Mouse (Mus musculus) MN1 (cell line): ENCODE results near the gene Lamp1.

Experiments used
- DNase-seq: peaks from one replicate; pipeline ENCODE4 v3.0.0-alpha.2; 2016; ENCODE audit warnings: low spot score

The Lamp1 gene

DNA sequence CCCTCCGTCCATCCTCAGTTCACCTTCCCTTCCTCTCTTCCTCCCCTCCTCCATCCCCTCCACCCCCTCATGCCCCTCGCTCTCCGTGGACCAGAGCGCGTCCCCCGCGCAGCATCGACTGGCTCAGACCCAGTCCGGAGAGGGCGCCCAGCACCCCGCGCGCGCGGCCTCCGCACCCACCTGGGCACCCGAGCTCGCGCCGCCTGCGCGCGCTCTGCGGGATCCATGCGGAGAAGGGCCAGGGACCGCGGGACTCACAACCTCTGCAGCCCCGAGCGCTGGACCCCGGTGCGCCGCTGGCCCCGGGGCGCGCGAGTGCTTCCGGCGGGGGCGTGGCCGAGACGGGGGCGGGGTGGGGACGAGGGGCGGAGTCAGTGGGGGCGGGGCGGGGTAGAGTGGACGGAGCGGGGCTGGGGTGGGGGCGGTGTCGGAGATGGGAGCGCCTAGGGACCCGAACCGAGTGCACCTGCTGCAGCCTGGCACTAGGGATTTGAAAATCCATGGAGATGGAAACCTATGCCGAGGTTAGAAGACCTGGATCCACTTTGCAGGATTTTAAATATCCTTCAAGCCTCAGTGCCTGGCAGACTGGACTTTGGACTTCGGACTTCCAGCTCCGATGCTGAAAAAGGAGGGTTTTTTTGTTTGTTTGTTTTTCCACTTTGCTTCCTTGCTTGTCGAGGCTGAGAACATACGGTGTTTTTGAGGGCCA is 41.5 kb downstream of the Lamp1 start, which contains the start of gene Grtp1:
Grtp1 (minus strand) TSS at position 320 of the 712 bp plus-strand sequence.
- DNase-seq, result no peak

DNA sequence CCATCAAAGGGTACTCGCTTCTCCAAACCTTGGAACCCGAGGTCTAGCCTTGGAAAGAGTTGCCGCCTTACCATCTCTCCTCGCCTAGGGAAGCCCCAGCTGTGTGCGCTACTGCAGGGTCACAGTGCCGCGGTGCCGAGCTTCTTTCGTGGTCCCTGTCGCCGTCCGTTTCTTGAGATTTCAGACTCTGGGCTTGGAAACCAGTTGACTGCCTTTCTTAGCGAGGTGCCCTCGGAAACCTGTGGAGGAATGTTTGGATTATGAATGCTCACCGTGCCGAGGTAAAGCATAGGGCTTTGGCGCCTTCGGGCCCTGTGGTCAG is 42.0 kb downstream of the Lamp1 start:
- DNase-seq, result no peak

DNA sequence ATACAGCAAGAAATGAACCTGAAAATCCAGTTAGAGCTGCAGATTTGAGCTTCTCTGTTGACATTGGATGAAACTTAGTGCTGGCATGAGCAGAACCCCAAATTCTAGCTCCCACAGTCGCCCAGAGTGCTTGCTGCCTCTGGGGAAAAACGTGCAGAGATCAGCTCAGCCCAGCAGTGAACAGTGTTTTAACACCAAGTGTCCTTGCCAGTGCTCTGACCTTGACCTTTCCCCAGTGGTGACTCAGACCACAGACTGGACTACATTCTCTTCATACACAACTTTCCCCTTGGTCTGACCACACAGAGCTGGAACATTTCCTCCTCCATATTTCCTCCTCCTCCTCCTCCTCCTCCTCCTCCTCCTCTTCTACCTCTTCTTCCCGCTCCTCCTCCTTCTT is 43.1 kb downstream of the Lamp1 start:
- DNase-seq, result no peak

DNA sequence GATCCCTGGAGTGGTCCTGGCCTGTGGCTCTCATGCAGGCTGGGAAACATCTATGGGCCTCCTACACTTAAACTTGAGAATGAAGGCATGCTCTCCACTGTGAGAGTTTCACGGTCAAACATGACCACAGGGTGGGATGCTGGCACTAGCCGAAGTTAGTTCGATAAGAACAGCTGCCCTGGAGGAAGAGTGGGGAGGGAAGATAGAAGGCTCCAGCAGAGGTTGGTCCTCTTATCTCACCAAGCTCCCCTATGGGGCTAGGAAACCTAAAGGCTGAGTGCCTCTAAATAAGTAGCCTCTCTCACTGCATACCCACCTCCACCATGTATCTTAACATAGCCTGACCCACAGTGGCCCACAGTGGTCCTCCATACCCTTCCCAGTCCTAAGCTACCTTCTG is 43.8 kb downstream of the Lamp1 start:
- DNase-seq, result no peak

DNA sequence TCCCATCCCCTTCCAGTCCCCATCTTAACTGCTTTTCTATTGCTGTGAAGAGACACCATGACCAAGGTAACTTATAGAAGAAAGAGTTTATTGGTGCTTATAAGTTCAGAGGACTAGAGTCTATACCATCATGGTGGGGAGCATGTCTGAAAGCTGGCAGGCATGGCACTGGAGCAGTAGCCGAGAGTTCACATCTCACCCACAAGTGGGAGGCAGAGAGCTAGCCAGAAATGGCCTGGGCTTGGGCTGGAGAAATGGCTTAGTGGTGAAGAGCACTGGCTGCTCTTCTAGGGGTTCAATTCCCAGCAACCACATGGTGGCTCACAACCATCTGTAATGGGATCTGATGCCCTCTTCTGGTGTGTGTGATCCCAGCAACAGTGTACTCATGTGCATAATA is 44.5 kb downstream of the Lamp1 start:
- DNase-seq, result no peak

DNA sequence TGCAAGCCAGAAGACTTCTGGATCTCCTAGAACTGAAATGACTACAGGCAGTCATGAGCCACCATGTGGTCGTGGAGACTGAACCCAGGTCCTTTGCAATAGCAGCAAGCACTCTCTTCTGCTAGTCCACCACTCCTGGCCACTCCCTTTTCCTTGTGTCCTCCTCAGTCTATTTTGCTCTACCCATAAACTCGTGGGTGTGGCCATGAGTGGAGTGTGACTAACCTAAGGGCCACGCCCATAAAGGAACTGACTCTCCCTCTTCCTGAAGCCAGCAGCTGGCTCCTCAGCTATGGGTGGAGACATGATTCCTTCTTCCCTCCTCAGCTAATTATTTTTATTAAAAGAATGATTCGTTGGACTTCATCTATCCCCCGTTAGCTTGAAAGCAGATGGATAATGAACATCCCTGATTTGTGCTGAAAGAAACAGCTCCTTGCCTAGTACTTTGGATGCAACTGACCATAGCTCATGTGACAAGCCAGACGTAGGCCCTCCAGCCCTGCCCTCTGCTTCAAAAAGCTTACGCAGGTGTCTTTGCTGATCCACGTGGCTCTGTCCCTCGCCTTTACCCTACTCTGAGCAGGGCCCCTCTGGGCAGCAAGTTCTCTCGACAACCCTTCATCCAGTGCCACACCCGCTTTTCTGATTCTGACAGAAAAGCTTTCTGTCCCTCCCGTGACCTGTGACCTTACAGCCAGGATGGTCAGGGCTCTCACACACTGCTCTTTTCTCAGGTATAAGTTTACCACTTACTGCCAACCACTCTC is 45.6 kb downstream of the Lamp1 start:
- peak; percentile 34 for DNase-seq

DNA sequence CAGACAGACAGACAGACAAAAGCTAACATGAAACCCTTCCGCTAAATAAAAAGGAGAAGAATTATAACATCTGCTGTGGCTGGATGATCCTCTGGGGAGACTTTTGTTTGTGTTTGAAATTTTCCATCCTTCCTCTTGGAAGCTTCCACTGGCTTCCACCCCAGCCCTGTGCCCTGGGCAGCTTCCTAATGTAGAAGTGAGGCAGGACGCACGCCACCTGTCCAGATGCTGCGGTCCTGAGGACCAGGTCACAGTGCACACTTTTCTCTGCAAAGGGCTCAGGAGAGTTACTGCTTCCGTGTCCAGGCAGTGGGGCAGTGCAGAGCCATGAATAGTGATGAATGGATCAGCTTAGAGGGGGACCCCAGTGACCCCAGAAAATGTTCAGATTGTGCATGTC is 46.4 kb downstream of the Lamp1 start:
- no peak for DNase-seq

DNA sequence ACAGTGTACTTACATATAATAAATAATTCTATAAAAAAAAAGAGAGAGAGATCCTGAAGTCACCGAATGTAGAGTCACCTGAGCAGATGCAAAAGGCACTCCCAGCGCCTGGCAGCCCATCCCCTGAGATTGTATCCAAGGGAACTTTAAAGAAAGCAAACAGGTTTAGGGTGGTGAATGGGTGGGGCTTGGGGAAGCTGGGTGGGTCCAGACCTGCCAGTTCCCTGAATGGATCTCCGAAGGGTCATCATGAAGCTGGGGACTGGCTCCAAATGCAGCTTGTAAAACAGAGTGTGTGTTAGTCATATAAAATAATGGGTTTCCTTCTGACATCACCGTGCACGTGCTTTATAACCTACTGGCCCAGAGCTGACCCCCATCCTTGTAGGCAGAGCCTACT is 47.3 kb downstream of the Lamp1 start:
- no peak for DNase-seq

DNA sequence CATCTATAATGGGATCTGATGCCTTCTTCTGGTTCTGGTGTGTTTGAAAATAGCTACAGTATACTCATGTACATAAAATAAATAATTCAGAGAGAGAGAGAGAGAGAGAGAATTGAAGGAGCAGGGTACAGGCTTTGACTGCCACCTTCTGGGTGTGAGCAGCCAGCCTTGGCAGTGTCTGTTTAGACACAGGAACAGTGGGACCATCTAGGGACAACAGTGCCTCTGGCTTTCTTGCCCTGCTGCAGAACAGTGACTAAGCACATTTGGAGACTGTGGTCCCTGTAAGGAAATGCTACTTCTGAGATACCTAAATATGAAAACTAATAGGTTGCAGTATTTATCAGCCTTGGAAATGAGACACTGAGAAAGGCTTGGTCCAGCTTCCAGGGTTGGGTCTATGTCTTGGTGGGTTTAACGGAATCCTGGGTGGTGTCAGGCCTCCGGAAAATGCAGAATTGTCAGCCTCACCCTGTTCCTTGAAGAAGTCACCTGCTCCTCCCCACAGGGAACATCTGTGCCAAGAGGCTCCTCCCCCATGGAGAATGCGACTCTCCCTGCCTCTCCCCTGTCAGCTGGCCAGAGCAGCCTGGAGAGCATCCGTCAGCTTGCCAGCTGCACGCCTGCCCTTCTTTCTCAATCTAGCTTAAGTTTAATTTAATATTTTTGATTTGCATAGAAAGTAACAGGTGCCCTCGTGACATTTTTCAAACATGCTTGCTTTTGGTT is 49.8 kb downstream of the Lamp1 start:
- DNase-seq, result peak; percentile 66

DNA sequence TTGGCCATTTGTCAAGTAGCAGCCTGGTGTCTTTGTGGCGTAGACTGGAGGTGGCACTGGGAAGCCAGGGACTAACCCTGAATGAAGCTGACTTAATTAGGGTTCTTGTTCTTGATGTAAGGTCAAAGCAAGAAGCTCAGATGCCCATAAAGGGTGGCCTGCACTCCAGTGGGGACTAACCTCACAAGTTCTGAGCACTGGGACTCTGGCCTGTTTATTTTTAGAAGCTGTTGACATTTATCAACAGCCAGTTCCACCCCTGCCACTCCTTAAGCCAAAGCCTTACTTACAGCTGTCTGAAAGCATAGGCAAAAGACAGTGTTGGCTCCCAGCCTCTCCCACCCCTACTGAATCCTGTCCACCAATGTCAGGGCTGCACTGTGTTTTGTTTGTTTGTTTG is 50.8 kb downstream of the Lamp1 start:
- peak; percentile 37 for DNase-seq

DNA sequence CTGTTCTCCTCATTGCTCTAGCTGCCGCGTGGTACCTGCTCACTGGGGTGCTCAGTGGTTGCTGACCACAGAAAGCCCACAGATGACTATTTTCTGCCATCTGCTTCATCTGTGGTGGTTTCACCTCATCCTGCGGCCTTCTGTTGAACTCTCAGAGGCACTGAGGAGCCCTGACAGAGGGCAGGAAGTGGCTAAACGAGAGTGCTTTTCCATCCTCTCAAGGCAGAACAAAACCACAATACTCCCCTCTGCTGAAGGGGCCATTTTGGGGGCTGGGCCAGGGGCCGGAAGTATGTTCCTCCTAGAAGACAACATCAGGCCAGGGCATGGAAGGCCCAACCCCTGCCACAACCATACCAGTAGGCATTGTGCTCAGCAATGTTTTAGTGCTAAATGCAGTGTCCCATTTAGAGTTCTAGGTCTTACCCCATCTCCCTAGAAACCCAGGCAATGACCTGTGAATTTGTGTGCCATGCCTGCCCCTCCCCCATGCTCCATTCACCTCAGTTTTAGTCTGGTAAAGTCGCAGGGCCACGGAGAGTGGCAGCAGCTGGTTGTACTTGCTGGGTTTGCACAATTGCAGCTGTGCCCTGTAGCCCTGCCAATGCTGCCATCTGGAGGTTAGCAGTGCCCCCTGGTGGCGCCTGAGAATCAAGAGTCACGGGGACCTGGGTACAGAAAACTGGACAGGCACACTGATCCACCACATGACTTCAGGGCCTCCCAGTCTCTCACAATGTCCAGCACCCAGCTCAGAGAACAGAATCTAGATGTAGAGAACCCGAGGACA is 54.7 kb downstream of the Lamp1 start:
- DNase-seq, result peak; percentile 92

DNA sequence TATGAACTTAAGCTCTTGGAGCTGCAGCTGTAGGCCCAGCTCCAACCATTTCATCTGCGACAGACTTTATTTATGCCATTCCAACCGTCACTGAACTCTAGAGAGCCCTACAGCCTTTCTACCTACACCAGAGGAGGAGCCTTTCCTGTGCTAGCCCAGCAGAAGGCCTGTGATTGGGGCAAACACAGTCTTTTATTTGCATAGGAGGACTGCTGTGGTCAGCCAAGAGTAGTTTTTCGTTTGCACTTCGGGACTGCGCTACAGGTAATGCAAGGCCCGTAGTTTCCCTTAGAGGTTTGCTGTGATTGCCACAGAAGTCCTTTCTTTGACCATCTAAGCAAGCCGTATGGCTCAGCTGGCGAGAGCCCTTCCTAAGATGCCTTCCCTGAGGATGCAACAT is 57.4 kb downstream of the Lamp1 start:
- DNase-seq, result no peak

DNA sequence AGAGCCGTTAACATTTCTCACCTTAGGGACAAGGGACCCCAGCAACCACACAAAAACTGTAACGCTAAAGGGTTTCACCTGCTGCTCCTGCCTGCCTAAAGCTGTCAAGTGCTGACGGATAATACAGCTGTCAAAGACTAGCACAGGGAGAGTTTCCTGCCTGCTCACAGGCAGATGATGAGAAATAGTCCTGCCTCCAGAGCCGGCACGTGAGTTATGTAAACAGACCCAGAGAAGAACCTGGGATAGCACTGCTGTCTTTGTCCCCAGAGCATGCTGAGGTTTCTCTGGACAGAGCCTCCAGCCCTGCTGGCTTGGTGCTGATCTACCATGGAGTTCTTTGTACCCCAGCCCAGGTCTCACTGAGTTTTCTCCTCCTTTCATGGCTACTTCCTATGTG is 58.1 kb downstream of the Lamp1 start:
- DNase-seq, result no peak

DNA sequence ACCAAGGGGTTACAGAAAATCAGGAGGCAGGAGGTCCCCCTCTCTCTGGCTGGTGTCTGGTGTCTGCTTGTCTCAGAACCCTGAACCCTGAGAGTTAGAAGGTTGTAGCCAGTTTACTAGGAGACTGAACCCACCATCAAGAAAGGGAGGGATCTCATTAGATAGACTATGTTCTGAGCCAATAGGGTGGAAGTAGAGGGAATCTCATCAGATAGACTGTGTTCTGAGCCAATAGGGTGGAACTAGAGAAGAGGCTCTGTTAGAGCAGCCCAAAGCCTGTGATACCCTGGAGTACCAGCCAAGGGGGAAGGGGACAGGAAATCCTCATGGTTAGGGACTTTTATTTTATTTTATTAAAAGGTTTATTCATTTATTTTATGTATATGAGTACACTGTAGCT is 59.0 kb downstream of the Lamp1 start:
- DNase-seq, result no peak

DNA sequence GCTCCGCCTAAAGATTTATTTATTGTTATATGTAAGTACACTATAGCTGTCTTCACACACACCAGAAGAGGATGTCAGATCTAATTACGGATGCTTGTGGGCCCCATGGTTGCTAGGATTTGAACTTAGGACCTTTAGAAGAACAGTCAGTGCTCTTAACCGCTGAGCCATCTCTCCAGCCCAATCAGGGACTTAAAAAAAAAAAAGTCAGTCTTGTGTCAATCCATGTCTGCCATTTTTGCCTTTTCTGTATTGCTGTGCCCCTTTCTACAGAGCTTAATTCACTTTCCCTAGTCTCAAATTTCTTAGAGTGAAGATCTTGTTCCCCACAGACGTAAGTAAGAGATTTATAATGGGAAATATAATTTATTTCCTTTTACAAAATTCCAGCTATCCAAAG is 59.5 kb downstream of the Lamp1 start:
- DNase-seq, result no peak

DNA sequence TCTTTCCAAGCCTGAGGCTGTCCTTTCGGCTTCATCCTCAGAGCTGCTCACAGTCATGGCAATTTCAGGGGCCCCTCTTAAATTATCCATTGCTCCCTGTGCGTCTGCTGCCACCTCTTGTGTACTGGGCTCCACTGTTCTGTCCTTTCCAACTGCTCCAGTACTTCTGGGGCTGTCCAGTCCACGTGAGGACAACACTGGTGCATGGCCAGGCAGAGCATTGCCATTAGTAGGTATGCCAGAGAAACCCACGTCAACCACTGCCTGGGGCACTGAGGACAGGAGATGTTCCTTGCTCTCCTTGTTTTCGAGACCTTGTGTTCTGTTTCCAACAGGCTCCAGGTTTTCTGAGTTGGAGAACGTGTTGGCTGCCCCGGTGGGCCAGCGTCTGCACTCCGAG is 65.5 kb downstream of the Lamp1 start:
- DNase-seq, result no peak
